Mouse (Mus musculus): ENCODE results near the gene Ankrd63. TPM values are rescaled to one million over a fixed set of nuclear protein-coding genes. Genes with fewer than 3 reads are reported as not detected.

The Ankrd63 gene
- polyA plus RNA-seq, 1 experiment from 2014 or later = not detected

GRCm38 (mm10) chr2:118725511-118725910, 21.7 kb upstream of the Ankrd63 start:
- Histone ChIP-seq H3K9ac (replicated peaks) (no peak overlapping the region), H3K27ac (no peak overlapping the region), H3K4me3 (replicated peaks) (no peak overlapping the region), H3K9me3 (no peaks in the 10 kb centered on the region), H3K4me2 (no peak overlapping the region), H3K36me3 (no peaks in the 10 kb centered on the region), H3K27me3 (peaks cover 49% of the 10 kb centered on the region), H3K4me1 (replicated peaks) (peaks cover 29% of the 10 kb centered on the region)
- WGBS = 86% methylated on average over 4 of the region's 4 CpGs
- ATAC-seq (ENCODE audit: insufficient number of reproducible peaks, insufficient read depth, low FRiP score, low TSS enrichment, low read depth) = no peak

- H3K4me1 ChIP-seq (replicated peaks) = peaks cover 20% of the 10 kb centered on the region
- no peak overlapping the region for H3K4me3 ChIP-seq (replicated peaks)
- H3K9ac ChIP-seq (replicated peaks) = no peak overlapping the region
- H3K36me3 ChIP-seq = no peaks in the 10 kb centered on the region
- peaks cover 44% of the 10 kb centered on the region for H3K27me3 ChIP-seq
- WGBS = 78% methylated on average over 15 of the region's 15 CpGs
- no peaks in the 10 kb centered on the region for H3K9me3 ChIP-seq
- no peak overlapping the region for H3K27ac ChIP-seq
- no peak overlapping the region for H3K4me2 ChIP-seq
- ATAC-seq (ENCODE audit: insufficient number of reproducible peaks, insufficient read depth, low FRiP score, low TSS enrichment, low read depth) = no peak
Measured at GRCm38 (mm10) chr2:118723693-118724486, 20.1 kb upstream of the Ankrd63 start.

GRCm38 (mm10) chr2:118716677-118717076, 12.9 kb upstream of the Ankrd63 start:
- Histone ChIP-seq H3K4me1 (replicated peaks) (0 out of 2 replicates have a peak, but pooled peaks cover 2% of the 10 kb centered on the region), H3K27me3 (peaks cover 72% of the 10 kb centered on the region), H3K36me3 (no peaks in the 10 kb centered on the region), H3K4me3 (replicated peaks) (no peak overlapping the region), H3K9ac (replicated peaks) (no peak overlapping the region), H3K9me3 (no peaks in the 10 kb centered on the region), H3K4me2 (no peak overlapping the region), H3K27ac (no peak overlapping the region)
- WGBS = 87% methylated on average over 5 of the region's 5 CpGs
- ATAC-seq (ENCODE audit: insufficient number of reproducible peaks, insufficient read depth, low FRiP score, low TSS enrichment, low read depth) = no peak

GRCm38 (mm10) chr2:118714230-118714629, 10.5 kb upstream of the Ankrd63 start:
- Histone ChIP-seq H3K36me3 (no peaks in the 10 kb centered on the region), H3K9ac (replicated peaks) (no peak overlapping the region), H3K9me3 (no peaks in the 10 kb centered on the region), H3K27ac (no peak overlapping the region), H3K4me2 (no peak overlapping the region), H3K4me3 (replicated peaks) (no peak overlapping the region), H3K4me1 (replicated peaks) (peaks cover 22% of the 10 kb centered on the region), H3K27me3 (peaks cover 91% of the 10 kb centered on the region)
- no peak for ATAC-seq (ENCODE audit: insufficient number of reproducible peaks, insufficient read depth, low FRiP score, low TSS enrichment, low read depth)
- 43% methylated on average over 4 of the region's 4 CpGs for WGBS

- Histone ChIP-seq H3K36me3 (no peaks in the 10 kb centered on the region), H3K4me2 (no peak overlapping the region), H3K9me3 (no peaks in the 10 kb centered on the region), H3K4me3 (replicated peaks) (no peak overlapping the region), H3K4me1 (replicated peaks) (peaks cover 22% of the 10 kb centered on the region), H3K9ac (replicated peaks) (no peak overlapping the region), H3K27me3 (peaks cover 91% of the 10 kb centered on the region), H3K27ac (no peak overlapping the region)
- no peak for ATAC-seq (ENCODE audit: insufficient number of reproducible peaks, insufficient read depth, low FRiP score, low TSS enrichment, low read depth)
- WGBS = 89% methylated on average over 6 of the region's 6 CpGs
Measured at GRCm38 (mm10) chr2:118713631-118714030, 9.9 kb upstream of the Ankrd63 start.

- peak overlapping the region; percentile 50 for H3K9ac ChIP-seq (replicated peaks)
- no peaks in the 10 kb centered on the region for H3K36me3 ChIP-seq
- peak overlapping the region; percentile 92 for H3K4me2 ChIP-seq
- no peak overlapping the region for H3K27ac ChIP-seq
- H3K4me3 ChIP-seq (replicated peaks) = peak overlapping the region; percentile 46
- peaks cover 27% of the 10 kb centered on the region for H3K4me1 ChIP-seq (replicated peaks)
- WGBS = under 1% methylated on average over 36 of the region's 36 CpGs
- peak; percentile 63 for ATAC-seq (ENCODE audit: insufficient number of reproducible peaks, insufficient read depth, low FRiP score, low TSS enrichment, low read depth)
- H3K9me3 ChIP-seq = no peaks in the 10 kb centered on the region
- peaks cover 99% of the 10 kb centered on the region for H3K27me3 ChIP-seq
Measured at GRCm38 (mm10) chr2:118711038-118711494, 7.3 kb upstream of the Ankrd63 start.

- no peaks in the 10 kb centered on the region for H3K9me3 ChIP-seq
- H3K27me3 ChIP-seq = peaks cover 99% of the 10 kb centered on the region
- no peak overlapping the region for H3K27ac ChIP-seq
- ATAC-seq (ENCODE audit: insufficient number of reproducible peaks, insufficient read depth, low FRiP score, low TSS enrichment, low read depth) = no peak
- H3K4me1 ChIP-seq (replicated peaks) = peaks cover 27% of the 10 kb centered on the region
- H3K4me2 ChIP-seq = no peak overlapping the region; the same call in 1 of the 2 replicates
- WGBS = 32% methylated on average over 4 of the region's 4 CpGs
- H3K9ac ChIP-seq (replicated peaks) = no peak overlapping the region
- H3K36me3 ChIP-seq = no peaks in the 10 kb centered on the region
- no peak overlapping the region for H3K4me3 ChIP-seq (replicated peaks)
Measured at GRCm38 (mm10) chr2:118709655-118710221, 6.0 kb upstream of the Ankrd63 start.

- Histone ChIP-seq H3K4me2 (no peak overlapping the region), H3K27ac (no peak overlapping the region), H3K36me3 (no peaks in the 10 kb centered on the region), H3K9me3 (no peaks in the 10 kb centered on the region), H3K4me1 (replicated peaks) (peaks cover 37% of the 10 kb centered on the region), H3K4me3 (replicated peaks) (no peak overlapping the region), H3K27me3 (peaks cover 100% of the 10 kb centered on the region), H3K9ac (replicated peaks) (no peak overlapping the region)
- 82% methylated on average over 4 of the region's 4 CpGs for WGBS
- ATAC-seq (ENCODE audit: insufficient number of reproducible peaks, insufficient read depth, low FRiP score, low TSS enrichment, low read depth) = no peak
Measured at GRCm38 (mm10) chr2:118708472-118708871, 4.7 kb upstream of the Ankrd63 start.

- no peak for ATAC-seq (ENCODE audit: insufficient number of reproducible peaks, insufficient read depth, low FRiP score, low TSS enrichment, low read depth)
- Histone ChIP-seq H3K27me3 (peaks cover 100% of the 10 kb centered on the region), H3K9me3 (no peaks in the 10 kb centered on the region), H3K27ac (no peak overlapping the region), H3K9ac (replicated peaks) (no peak overlapping the region), H3K4me2 (no peak overlapping the region), H3K36me3 (no peaks in the 10 kb centered on the region), H3K4me3 (replicated peaks) (no peak overlapping the region), H3K4me1 (replicated peaks) (peaks cover 46% of the 10 kb centered on the region)
- 3% methylated on average over 6 of the region's 6 CpGs for WGBS
Measured at GRCm38 (mm10) chr2:118706436-118706835, 2.7 kb upstream of the Ankrd63 start.

GRCm38 (mm10) chr2:118702883-118703761, 641 bp downstream of the Ankrd63 start:
- peak overlapping the region; percentile 69 for H3K4me2 ChIP-seq
- peaks cover 97% of the 10 kb centered on the region for H3K27me3 ChIP-seq
- H3K9ac ChIP-seq (replicated peaks) = peak overlapping the region; percentile 31; the same call in 1 of the 2 replicates
- under 1% methylated on average over 88 of the region's 93 CpGs for WGBS
- no peaks in the 10 kb centered on the region for H3K9me3 ChIP-seq
- peak overlapping the region; percentile 42 for H3K4me3 ChIP-seq (replicated peaks)
- ATAC-seq (ENCODE audit: insufficient number of reproducible peaks, insufficient read depth, low FRiP score, low TSS enrichment, low read depth) = no peak
- H3K27ac ChIP-seq = no peak overlapping the region
- peaks cover 40% of the 10 kb centered on the region for H3K4me1 ChIP-seq (replicated peaks)
- H3K36me3 ChIP-seq = no peaks in the 10 kb centered on the region

Data from limb, embryonic 12.5 days (tissue).